Mouse (Mus musculus) spleen, adult 2 months (tissue): ENCODE measurements around the gene Akt1s1. TPM values are rescaled to one million over a fixed set of nuclear protein-coding genes. Genes with fewer than 3 reads are reported as not detected.
A peak's percentile ranks its signal among the peaks of the same experiment; 100 is the strongest.

Source experiments
- DNase-seq, 2 experiments: peaks; one replicate each; pipeline versions ENCODE4 v3.0.0 to v3.0.0-alpha.2; 2012 to 2021; ENCODE audit warnings: low spot score in 2 of 2, low read depth in 1 of 2
- H3K27ac ChIP-seq: fragments of 200-500 bp; 2 replicates; pipeline ENCODE4 v1.5.1; 2012; ENCODE audit warnings: low read length, inconsistent platforms; ENCODE audit not compliant: insufficient read depth
- H3K27me3 ChIP-seq: fragments of 200-500 bp; 2 replicates; pipeline ENCODE4 v1.6.1; 2012; ENCODE audit warnings: mild to moderate bottlenecking, moderate library complexity, low read length, inconsistent platforms; ENCODE audit not compliant: control insufficient read depth, insufficient read depth
- H3K36me3 ChIP-seq: fragments of 200-500 bp; 2 replicates; pipeline ENCODE4 v1.6.1; 2012; ENCODE audit warnings: mild to moderate bottlenecking, low read length, inconsistent platforms; ENCODE audit not compliant: control insufficient read depth, insufficient read depth
- H3K4me1 ChIP-seq: fragments of 200-500 bp; 2 replicates; pipeline ENCODE4 v1.6.1; 2011; ENCODE audit warnings: inconsistent platforms; ENCODE audit not compliant: control insufficient read depth, insufficient read depth, insufficient read length
- H3K4me3 ChIP-seq: fragments of 200-500 bp; 2 replicates; pipeline ENCODE4 v1.5.1; 2011; ENCODE audit warnings: mild to moderate bottlenecking, inconsistent platforms; ENCODE audit not compliant: insufficient read depth, insufficient read length; ENCODE audit errors: extremely low read depth
- CTCF ChIP-seq: fragments of 200-500 bp; IDR thresholded peaks from 2 replicates; pipeline ENCODE4 v1.5.1; 2011; ENCODE audit warnings: mild to moderate bottlenecking, inconsistent platforms; ENCODE audit not compliant: insufficient read depth, insufficient read length, insufficient replicate concordance; ENCODE audit errors: extremely low read depth
- POLR2A ChIP-seq: fragments of 200-500 bp; IDR thresholded peaks from 2 replicates; pipeline ENCODE4 v1.6.1; 2011; ENCODE audit warnings: low read depth, low read length, inconsistent platforms
- WGBS: fragments of 180-500 bp; shearing (Covaris S2); methylation state at CpG from one replicate; pipeline ENCODE4 v1.1.7; 2018; 5-methylcytosine and 5-hydroxymethylcytosine counted together
- polyA plus RNA-seq: library from polyadenylated mRNA; depleted of rRNA; stranded (reverse); fragments of >200 nt; gene quantifications from 2 replicates; pipeline ENCODE4 v1.2.3, GENCODE M21; 2012

Akt1s1 gene
- polyA plus RNA-seq, 1 experiment: 67.8 TPM

- under 1% methylated on average over 41 of the region's 41 CpGs for WGBS
- Histone ChIP-seq H3K4me3 (peak overlapping the region; percentile 89), H3K4me1 (peaks cover 12% of the 10 kb centered on the region; the same call in 1 of the 2 replicates), H3K36me3 (peaks cover 18% of the 10 kb centered on the region), H3K27me3 (no peaks in the 10 kb centered on the region), H3K27ac (peak overlapping the region; percentile 96)
- TF ChIP-seq CTCF (no peak), POLR2A (peak; percentile 1; the same call in 1 of the 2 replicates)
- peak; percentile 88 to 91 for DNase-seq
Observed at GRCm38 (mm10) chr7:44849416-44850111, 773 bp downstream of the Akt1s1 start.

DNA sequence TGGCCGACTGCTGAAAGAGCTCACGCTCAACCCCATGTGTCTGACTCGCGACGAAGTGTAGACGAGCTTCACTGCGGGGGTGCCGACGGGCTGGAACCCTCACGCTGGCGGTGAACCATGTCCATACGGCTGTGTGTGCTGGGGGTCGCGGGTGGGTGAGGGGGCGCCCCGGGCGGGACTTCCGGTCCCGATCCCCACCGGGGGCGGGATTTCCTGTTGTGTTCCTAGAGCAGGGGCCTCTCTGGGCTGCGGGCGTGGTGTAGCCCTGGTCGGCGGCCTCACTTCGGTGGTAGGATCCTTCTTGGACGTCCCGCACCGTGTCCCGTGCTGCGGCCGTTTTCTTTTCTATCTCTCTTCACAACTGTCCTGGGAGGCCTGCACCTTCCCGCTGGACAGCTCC lies 1.4 kb downstream of the Akt1s1 start:
- peak overlapping the region; percentile 89 for H3K4me3 ChIP-seq
- DNase-seq: peak in 1 of 2 experiments; percentile 69
- peaks cover 17% of the 10 kb centered on the region; the same call in 1 of the 2 replicates for H3K4me1 ChIP-seq
- TF ChIP-seq CTCF (no peak), POLR2A (no peak)
- peaks cover 14% of the 10 kb centered on the region for H3K36me3 ChIP-seq
- 0% methylated on average over 32 of the region's 33 CpGs for WGBS
- H3K27ac ChIP-seq: peak overlapping the region; percentile 96
- H3K27me3 ChIP-seq: no peaks in the 10 kb centered on the region

- H3K36me3 ChIP-seq: peaks cover 5% of the 10 kb centered on the region
- WGBS: 66% methylated on average over 8 of the region's 8 CpGs
- peak overlapping the region; percentile 96 for H3K27ac ChIP-seq
- peak overlapping the region; percentile 89; the same call in 1 of the 2 replicates for H3K4me3 ChIP-seq
- H3K4me1 ChIP-seq: peaks cover 19% of the 10 kb centered on the region; the same call in 1 of the 2 replicates
- no peak for DNase-seq
- no peaks in the 10 kb centered on the region for H3K27me3 ChIP-seq
- no peak for TF ChIP-seq POLR2A
- TF ChIP-seq CTCF: no peak
Observed at GRCm38 (mm10) chr7:44850789-44851624, 2.2 kb downstream of the Akt1s1 start.

DNA sequence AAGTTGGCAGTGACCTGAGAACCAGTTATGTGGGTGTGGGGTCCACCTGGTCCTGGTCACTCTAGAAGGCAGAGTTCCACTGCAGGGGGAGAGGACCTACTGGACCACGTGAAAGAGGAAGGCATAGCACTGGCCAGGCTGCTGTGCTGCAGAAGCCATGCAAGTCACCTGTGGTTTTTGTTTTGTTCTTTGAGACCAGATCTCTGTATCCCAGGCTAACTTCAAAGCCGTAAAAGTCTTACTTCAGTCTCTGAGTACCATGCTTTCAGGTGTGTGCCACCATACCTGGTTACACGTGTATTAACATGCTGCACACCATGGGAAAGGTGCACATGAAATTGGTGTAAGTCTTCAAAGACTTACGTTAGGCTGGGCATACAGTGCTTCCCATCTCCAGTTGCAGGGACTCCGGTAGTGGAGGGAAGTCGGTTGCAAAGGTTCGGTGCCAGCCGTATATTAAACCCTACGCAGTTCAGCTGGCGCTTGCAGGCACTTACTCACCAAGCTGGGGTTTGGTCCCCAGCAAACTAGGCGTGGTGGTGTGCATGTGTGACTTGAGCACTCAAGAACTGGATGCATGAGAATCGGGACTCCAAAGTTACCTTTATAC lies 2.9 kb downstream of the Akt1s1 start:
- no peak for DNase-seq
- Histone ChIP-seq H3K27ac (no peak overlapping the region), H3K4me3 (no peak overlapping the region), H3K36me3 (peaks cover 2% of the 10 kb centered on the region), H3K4me1 (peaks cover 23% of the 10 kb centered on the region; the same call in 1 of the 2 replicates), H3K27me3 (no peaks in the 10 kb centered on the region)
- WGBS: 89% methylated on average over 12 of the region's 12 CpGs
- TF ChIP-seq CTCF: no peak
- no peak for TF ChIP-seq POLR2A

- DNase-seq: no peak
- WGBS: 92% methylated on average over 36 of the region's 36 CpGs
- no peaks in the 10 kb centered on the region for H3K27me3 ChIP-seq
- no peak overlapping the region for H3K27ac ChIP-seq
- H3K4me3 ChIP-seq: no peak overlapping the region
- H3K36me3 ChIP-seq: no peaks in the 10 kb centered on the region
- no peak for TF ChIP-seq POLR2A
- no peak for TF ChIP-seq CTCF
- H3K4me1 ChIP-seq: peaks cover 23% of the 10 kb centered on the region; the same call in 1 of the 2 replicates
Observed at GRCm38 (mm10) chr7:44852259-44853027, 3.7 kb downstream of the Akt1s1 start.

DNA sequence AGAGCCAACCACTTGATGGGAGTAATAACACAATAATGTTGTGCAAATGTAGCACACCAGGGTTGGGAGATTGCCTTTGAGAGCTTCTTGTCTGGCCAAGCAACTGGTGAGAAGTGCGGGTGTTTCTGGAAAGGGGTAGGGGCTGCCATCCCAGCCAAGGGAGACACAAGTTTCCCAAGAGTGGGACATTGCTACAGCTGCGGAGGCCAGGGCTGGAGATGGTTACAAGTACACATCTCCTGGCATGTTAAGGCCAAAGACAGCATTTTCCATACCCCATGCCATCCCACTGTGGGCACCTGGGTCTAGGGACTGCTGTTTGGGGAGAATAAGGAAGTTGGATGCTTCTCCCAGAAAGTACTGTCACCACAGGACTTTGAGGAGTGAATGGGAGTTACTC lies 4.3 kb downstream of the Akt1s1 start:
- no peaks in the 10 kb centered on the region for H3K27me3 ChIP-seq
- no peak overlapping the region for H3K27ac ChIP-seq
- H3K4me3 ChIP-seq: no peak overlapping the region
- DNase-seq: no peak
- TF ChIP-seq POLR2A (no peak), CTCF (no peak)
- no peaks in the 10 kb centered on the region for H3K36me3 ChIP-seq
- WGBS: 97% methylated on average over 2 of the region's 2 CpGs
- H3K4me1 ChIP-seq: peaks cover 23% of the 10 kb centered on the region; the same call in 1 of the 2 replicates
